Mouse (Mus musculus) right cerebral cortex, postnatal 14 days (tissue): ENCODE results near the gene Tecpr2.
"Not testable (repeated sequence)": the region's sequence is repeated elsewhere in the genome, so short reads cannot be mapped to it uniquely, and the experiment has no call there.

Experiments
- DNase-seq: peaks from one replicate; pipeline ENCODE4 v3.0.0; 2022

The Tecpr2 gene

GRCm38 (mm10) chr12:110889036-110890020, at the start of gene Tecpr2, which contains the start of gene Cinp:
TSS of gene Tecpr2 (plus strand) at chr12:110889264.
TSS of gene Cinp (minus strand) at chr12:110889145.
- peak; percentile 94 for DNase-seq

GRCm38 (mm10) chr12:110840348-110841198, 48.5 kb upstream of the Tecpr2 start, which contains the start of gene Mok:
TSS of gene Mok (minus strand) at chr12:110840939.
- DNase-seq = peak; percentile 97

GRCm38 (mm10) chr12:110841731-110842493, 47.2 kb upstream of the Tecpr2 start:
- no peak for DNase-seq

- peak; percentile 79 for DNase-seq
These were observed 45.6 kb upstream of the Tecpr2 start for GRCm38 (mm10) chr12:110843194-110844048.

- DNase-seq = no peak
These were observed 44.6 kb upstream of the Tecpr2 start for GRCm38 (mm10) chr12:110844227-110845130.

- peak; percentile 63 for DNase-seq
These were observed 43.8 kb upstream of the Tecpr2 start for GRCm38 (mm10) chr12:110845131-110845880.

GRCm38 (mm10) chr12:110846191-110846765, 42.8 kb upstream of the Tecpr2 start:
- DNase-seq = no peak

- peak; percentile 87 for DNase-seq
These were observed 38.8 kb upstream of the Tecpr2 start, which contains the start of gene Zfp839 for GRCm38 (mm10) chr12:110850010-110850928. TSS of gene Zfp839 (plus strand) at chr12:110850253.

- DNase-seq = no peak
These were observed 38.2 kb upstream of the Tecpr2 start for GRCm38 (mm10) chr12:110850929-110851256.

- DNase-seq = no peak
These were observed 37.6 kb upstream of the Tecpr2 start for GRCm38 (mm10) chr12:110851414-110851813.

- no peak for DNase-seq
These were observed 37.1 kb upstream of the Tecpr2 start for GRCm38 (mm10) chr12:110851923-110852322.

GRCm38 (mm10) chr12:110854786-110855737, 34.0 kb upstream of the Tecpr2 start:
- no peak for DNase-seq

GRCm38 (mm10) chr12:110857196-110857595, 31.9 kb upstream of the Tecpr2 start:
- no peak for DNase-seq

GRCm38 (mm10) chr12:110858681-110859080, 30.4 kb upstream of the Tecpr2 start:
- DNase-seq = not testable (repeated sequence)

- DNase-seq = no peak
These were observed 28.8 kb upstream of the Tecpr2 start for GRCm38 (mm10) chr12:110860293-110860692.

GRCm38 (mm10) chr12:110861256-110861655, 27.8 kb upstream of the Tecpr2 start:
- no peak for DNase-seq

GRCm38 (mm10) chr12:110864008-110864407, 25.1 kb upstream of the Tecpr2 start:
- no peak for DNase-seq
